Mouse (Mus musculus): ENCODE measurements around the gene Ccdc146.

The Ccdc146 gene

DNA sequence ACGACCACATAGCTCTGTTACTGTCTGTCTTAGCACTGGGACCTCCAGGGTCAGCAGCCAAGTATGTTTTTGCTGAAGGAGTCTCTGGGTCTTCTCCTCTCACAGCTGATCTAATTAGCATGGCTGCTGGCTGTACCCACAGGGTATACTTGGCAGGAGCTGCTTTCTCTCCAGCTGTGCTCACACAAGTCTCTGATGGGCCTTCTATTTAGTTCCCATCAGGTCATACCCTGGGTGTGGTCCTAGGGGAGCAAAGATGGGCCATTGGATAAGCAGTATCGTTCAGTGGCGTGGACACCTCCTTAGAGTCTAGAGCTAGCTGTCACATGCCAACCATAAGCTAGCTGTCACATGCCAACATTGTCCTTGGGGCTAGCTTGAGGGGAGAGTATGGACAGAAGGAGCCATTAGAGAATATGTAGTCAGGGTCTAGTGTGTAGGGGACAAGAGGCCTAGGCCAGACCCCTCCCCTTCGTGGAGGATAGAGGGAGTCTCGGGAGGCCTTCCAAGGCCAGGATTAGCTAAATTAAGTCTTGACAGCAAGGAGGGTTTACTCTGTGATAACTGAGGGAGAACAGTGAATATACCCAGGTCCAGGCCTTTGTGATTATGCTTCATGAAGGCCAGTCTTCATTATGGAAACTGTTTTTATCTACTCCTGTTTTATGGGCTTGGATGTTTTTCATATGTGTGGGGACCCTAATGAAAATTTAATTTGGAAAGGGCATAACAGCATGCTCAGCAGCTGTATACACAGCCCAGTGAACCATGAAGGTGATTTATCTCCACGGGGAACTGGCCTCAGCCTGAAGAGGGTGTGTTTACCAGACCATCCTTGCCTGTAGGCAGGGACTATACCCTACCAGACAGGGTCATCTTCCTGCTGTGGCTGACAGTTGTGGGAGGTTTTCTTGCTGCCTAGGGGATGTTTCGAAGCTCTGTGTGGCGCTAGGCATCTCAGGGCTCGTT, 152.8 kb downstream of the Ccdc146 start:
- in situ Hi-C loops (cut with MboI; ENCODE audit: unreplicated experiment in 2 of 2) = loop anchor here (5.0 to 25.0 kb wide), 4 partner anchors 146 to 1266 kb away; partner anchors contain the start of gene Reln (in 1 of the 2)

DNA sequence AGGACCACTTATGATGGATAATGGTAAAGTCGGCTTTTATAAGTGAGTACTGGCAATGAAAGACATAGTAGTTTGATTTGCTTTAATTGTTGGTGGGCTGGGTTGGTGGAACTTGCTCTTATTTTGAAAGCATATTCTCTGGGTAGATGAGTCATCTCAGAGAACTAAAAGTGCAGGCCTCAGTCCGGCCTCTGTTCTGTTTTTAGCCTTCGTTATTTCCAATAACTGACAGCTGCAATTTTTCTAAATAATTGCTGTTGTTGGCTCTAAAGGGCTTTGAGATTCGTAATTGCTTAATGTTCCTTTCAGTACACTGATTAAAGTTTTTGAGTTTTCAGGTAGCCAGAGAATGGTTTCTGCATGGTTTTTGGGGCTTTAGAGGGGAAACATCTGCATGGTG, 153.7 kb downstream of the Ccdc146 start:
- in situ Hi-C loops (cut with MboI; ENCODE audit: unreplicated experiment in 2 of 2) = loop anchor here (5.0 to 25.0 kb wide), 4 partner anchors 147 to 1267 kb away; partner anchors contain the start of gene Reln (in 1 of the 2)

DNA sequence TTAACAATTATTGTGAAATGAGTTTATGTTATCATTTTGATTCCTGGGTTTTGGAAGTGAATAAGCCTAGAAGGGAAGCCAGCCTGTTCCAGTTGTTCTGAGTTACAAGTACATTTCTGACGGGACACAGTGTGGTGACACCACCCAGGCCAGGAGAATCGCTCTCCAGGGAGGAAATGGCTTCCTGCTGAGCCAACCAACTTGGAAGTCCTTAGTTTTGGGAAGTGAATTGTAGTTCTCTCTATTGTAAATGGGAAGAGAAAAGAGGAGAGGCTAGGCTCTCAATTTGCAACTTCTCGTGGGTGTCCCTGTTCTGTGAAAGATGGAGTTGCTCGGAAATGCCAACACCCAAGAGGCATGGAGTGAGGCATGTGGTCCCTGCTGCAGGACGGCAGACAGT, 155.0 kb downstream of the Ccdc146 start:
- in situ Hi-C loops (cut with MboI; ENCODE audit: unreplicated experiment in 2 of 2) = loop anchor here (5.0 to 25.0 kb wide), 4 partner anchors 373 to 1268 kb away; partner anchors contain the start of genes Pmpcb (in 1 of the 2) and Reln (in 1 of the 2)

DNA sequence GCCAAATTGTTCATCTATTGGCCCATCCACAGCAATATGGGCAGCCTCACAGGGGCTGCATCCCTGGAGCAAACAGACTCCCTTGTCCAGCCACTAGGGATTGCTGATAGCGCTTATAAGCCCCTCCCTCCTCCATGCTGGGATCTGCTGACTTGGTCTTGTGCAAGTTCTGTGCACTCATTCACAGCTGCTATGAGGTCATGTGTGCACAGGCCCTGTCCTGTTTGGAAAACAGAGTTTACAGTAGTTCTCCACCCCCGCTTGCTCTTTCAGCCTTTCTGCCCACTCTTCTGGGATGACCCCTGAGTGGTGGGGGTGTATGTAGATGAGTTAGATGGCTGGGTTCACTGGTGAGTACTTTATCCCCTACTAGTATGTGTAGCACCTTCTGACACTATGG, 157.4 kb downstream of the Ccdc146 start:
- in situ Hi-C loops (cut with MboI; ENCODE audit: unreplicated experiment in 2 of 2) = loop anchor here (5.0 to 25.0 kb wide), 4 partner anchors 375 to 1270 kb away; partner anchors contain the start of genes Pmpcb (in 1 of the 2) and Reln (in 1 of the 2)

DNA sequence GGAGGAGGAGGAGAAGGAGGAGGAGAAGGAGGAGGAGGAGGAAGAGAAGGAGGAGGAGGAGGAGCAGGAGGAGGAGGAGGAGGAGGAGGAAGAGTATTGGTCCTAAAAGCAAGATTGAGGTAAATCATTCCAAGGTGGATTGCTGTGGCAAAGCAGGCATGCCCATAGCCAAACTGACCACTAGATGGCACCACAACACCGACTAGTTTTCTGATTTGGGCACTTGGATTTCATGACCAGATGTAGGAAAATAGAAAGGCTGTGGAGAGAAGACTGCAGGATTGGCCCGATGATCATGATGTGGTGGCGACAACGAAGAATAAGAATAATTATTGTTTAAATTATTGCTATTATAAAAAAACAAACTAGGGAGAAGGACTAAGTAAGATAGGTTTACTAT, 159.4 kb downstream of the Ccdc146 start:
- in situ Hi-C loops (cut with MboI; ENCODE audit: unreplicated experiment in 2 of 2) = loop anchor here (5.0 to 25.0 kb wide), 4 partner anchors 377 to 1272 kb away; partner anchors contain the start of genes Pmpcb (in 1 of the 2) and Reln (in 1 of the 2)

DNA sequence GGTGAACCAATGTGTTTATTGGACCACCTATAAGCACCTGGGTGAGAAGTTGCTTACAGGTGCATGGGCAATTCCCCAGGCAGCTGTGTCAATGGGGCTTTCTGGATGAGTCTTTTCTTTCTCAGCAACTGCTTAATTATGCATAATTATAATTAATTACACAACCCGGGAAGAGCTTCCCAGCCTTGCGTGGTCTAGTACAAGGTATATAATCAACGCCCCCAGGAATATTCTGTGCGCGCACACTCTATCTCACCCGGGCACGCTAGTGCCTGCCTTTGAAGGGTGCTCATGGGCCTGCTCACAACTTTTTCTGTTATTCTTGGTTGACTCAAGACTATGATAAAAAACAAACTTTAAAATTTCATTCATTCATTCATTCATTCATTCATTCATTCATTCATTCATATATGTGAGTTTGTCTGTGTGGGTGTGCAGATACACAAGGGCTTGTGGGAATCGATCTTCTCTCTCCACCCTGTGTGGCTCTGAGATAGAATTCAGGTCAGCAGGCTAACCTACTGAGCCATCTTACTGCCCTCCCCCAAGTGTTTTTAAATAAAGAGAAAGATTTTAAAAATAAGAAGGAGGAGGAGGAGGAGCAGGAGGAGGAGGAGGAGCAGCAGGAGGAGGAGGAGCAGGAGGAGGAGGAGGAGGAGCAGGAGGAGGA, 160.0 kb downstream of the Ccdc146 start:
- in situ Hi-C loops (cut with MboI; ENCODE audit: unreplicated experiment in 2 of 2) = loop anchor here (5.0 to 25.0 kb wide), 7 partner anchors 158 to 1273 kb away; partner anchors contain the start of genes Pmpcb (in 2 of the 2), Ccdc146 (in 1 of the 2), Fam185a (in 1 of the 2) and Reln (in 1 of the 2)

DNA sequence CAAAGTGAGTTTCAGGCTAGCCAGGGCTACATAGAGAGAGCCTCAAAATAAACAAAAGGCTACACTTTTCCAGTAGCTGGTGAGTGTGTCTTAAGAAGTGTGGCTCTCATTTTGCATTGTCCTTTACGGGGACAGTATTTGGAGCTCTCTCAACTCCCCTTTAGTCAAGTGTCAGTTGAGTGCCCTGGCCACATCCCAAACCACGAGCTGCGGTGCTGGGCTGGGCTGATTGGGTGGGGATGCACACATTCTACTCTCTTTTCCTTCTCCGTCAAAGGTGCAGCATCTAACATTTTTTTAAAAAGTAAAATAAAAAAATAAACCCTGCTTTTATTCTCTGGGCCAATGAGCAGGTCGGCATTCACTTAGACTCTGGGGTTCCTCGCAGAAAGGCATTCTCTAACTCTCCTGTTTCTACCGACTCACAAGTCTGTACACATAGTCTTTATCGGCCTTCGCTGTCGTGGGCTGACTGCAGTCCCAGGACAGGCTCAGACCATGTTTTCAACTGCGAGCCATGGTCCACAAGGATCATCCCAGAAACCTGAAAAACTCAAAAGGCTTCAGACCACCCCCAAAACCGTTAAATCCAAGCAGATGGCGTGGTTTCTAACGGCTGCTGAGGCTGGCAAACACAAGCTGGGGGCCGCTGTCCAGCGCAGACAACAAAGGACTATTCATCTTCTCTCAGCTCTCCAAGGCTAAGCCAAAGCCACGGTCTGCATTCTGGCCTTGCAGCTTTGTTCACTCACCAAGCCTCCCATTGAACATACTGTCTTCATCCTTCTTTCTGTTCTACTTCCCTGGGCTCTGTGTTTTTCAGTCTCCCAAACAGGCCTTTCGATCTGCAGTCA, 161.0 kb downstream of the Ccdc146 start:
- in situ Hi-C loops (cut with MboI; ENCODE audit: unreplicated experiment in 2 of 2) = loop anchor here (5.0 to 25.0 kb wide), 7 partner anchors 159 to 1274 kb away; partner anchors contain the start of genes Pmpcb (in 2 of the 2), Ccdc146 (in 1 of the 2), Fam185a (in 1 of the 2) and Reln (in 1 of the 2)

DNA sequence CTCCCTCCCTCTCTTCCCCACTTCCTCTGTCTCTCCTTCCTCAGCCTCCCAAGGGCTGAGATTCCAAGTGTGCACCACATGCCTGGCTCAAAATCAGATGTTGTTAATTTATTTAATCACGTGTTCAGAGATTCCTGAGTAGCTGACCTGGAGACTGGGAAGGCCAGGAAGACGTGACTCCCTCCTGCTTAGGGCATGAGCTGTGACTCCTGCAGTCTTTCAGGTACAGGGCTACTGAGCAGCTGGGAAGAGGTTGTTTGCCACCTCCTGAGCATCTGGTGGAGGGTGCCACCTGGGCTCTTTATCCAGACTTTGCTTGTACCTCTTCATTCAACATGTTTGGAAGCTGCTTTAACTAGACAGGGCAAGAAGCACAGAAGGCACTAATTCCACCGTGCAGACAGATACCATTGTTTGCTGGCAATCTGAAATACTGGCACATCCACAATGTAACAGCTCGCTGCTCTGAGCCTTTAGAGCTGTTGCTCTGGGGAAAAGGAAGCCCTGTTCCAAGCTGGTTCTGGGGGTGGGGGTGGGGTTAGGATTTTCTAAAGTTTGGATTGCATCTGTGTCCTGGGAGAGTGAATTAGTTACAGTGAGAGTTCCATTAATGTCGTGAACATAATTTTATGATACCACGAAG, 163.2 kb downstream of the Ccdc146 start:
- in situ Hi-C loops (cut with MboI; ENCODE audit: unreplicated experiment in 2 of 2) = loop anchor here (5.0 to 25.0 kb wide), 7 partner anchors 161 to 1276 kb away; partner anchors contain the start of genes Pmpcb (in 2 of the 2), Ccdc146 (in 1 of the 2), Fam185a (in 1 of the 2) and Reln (in 1 of the 2)

DNA sequence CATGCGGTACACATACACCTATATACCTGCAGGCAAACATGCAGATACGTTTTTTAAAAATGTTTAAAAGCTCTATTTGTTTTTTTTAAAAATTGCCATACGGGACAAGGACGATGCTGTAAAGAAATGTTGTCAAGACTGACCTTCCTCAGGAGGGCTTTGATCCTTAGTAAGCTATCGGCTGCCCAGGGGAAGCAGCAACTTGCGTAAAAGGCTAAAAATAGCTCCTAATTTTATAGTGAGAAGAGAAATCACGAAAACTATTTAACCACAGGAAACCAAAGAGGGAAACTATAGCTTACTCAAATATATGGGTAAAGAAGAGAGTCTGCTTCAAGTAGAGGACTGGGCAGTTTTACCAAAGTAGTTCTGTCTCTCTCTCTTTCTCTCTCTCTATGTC, 163.7 kb downstream of the Ccdc146 start:
- in situ Hi-C loops (cut with MboI; ENCODE audit: unreplicated experiment in 2 of 2) = loop anchor here (5.0 to 25.0 kb wide), 7 partner anchors 162 to 1277 kb away; partner anchors contain the start of genes Pmpcb (in 2 of the 2), Ccdc146 (in 1 of the 2), Fam185a (in 1 of the 2) and Reln (in 1 of the 2)

DNA sequence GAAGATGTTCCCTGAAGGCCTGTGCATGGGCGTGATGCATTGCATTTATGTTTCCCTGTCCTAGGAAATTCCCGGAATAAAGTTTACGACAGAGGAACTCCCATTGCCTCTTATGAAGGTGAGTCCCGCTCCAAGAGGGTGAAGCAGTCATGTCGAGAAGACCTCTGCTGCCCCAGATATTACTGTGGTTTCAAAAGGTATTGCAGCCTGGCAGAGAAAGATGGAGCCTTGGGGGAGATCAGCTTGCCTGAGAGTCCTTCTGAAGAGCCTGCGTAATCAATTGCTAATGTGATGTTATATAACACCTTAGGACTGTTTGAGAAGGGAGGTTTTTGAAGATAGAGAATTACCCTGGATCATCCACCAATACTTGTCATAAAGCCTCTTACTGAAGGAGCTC, 166.7 kb downstream of the Ccdc146 start:
- in situ Hi-C loops (cut with MboI; ENCODE audit: unreplicated experiment in 2 of 2) = loop anchor here (10.0 to 25.0 kb wide), 3 partner anchors 343 to 1279 kb away; partner anchors contain the start of gene Reln (in 1 of the 2)

DNA sequence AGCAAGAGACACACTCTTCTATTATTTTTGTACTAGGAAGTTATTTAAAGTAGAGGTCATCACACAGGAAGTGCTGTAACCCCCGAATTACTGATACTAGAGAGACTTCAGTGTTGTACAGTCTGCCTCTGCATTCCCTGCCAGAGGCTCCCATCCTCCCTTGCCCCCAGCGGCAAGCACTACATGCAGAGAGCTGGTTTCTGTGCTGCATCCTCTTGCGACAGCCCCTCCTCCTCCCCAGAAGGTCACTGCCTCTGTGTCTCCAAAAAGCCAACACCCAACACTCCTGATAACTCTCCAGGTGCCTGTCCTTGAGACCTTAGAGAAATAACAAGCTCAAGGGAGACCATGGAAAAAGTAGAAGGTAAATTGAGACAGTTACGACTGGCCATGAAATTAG, 167.4 kb downstream of the Ccdc146 start:
- in situ Hi-C loops (cut with MboI; ENCODE audit: unreplicated experiment in 2 of 2) = loop anchor here (10.0 to 25.0 kb wide), 3 partner anchors 342 to 1280 kb away; partner anchors contain the start of gene Reln (in 1 of the 2)

DNA sequence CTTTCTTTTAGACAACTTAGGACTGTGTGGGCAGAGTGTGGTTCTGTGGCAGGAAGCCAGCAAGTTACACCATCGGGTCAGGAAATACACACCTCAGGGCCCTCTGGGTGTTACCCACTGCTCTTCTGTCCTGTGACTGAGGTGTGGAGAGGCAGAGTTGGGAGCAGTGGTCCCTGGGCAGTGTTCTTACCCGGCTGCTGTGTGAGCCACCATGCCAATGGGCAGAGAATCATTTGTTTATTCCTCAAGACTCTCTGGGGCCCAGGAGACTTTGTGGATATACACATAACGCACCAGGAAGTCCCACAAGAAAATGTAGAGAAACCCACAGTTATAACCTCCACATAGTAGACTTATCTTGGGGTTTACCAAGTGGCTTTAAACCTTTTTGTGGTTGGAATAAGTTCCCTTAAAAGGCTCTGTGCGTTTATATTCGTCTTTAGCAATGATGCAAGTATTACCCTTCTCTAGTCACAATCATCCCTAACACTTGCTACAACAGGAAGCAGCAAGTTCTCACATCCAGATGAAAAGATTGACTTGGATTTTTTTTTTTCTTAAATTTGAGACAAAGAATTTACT, 168.8 kb downstream of the Ccdc146 start:
- in situ Hi-C loops (cut with MboI; ENCODE audit: unreplicated experiment in 2 of 2) = loop anchor here (10.0 to 25.0 kb wide), 3 partner anchors 341 to 1282 kb away; partner anchors contain the start of gene Reln (in 1 of the 2)

DNA sequence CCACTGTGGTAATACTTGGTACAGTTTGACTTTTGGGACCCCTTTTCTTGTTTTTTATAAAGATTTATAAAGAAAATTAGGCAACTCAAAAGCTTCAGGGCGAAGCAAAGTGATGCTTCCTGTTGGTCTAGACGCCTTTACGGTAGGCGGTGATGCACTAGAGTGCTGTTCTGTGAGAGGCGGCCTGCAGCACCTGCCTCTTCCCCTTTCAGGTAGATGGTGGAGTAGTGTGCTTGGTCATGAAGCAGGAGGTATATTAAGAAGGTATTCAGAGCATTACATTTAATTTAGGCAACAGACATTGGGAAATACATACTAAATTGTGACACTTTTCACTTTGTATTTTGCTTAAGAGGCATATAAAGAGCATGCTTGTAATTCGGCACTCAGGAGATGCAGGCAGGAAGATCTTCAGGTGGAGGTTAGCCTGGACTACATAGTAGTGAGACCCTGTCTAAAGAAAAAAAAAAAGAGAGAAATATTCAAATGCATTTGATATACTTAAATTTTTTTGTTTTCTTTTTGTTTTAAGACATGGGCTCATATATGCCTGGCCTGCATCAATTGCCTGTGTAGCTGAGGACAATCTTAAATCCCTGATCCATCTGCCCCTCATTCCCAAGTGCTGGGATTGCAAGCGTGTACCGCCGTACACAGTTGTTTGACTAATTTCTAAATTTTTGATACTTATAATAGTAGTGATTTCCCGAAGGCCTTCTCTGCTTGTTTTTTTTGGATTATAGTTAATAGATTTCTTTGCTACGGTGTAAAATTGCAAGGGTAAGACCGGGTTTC, 169.5 kb downstream of the Ccdc146 start:
- in situ Hi-C loops (cut with MboI; ENCODE audit: unreplicated experiment in 2 of 2) = loop anchor here (10.0 to 25.0 kb wide), 3 partner anchors 340 to 1282 kb away; partner anchors contain the start of gene Reln (in 1 of the 2)

DNA sequence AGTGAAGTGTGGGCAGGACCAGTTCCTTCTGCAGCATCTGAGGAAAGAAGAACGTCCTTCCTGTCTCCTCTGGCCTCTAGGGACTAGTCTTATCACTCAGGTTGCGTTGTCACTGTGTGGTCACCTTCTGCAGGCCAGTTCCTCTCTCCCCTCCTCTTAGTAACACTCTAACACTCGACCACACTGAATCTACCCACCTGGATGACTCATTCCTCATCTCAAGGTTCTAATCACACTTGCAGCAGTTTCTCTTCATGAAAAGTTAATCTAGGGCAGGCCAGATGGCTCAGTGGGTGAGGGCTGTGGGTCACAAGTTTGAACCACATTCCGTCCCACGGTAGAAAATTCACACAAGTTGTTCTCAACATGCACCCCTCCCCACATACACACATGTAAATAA, 175.6 kb downstream of the Ccdc146 start:
- in situ Hi-C loops (cut with MboI; ENCODE audit: unreplicated experiment in 2 of 2) = no loop called here

DNA sequence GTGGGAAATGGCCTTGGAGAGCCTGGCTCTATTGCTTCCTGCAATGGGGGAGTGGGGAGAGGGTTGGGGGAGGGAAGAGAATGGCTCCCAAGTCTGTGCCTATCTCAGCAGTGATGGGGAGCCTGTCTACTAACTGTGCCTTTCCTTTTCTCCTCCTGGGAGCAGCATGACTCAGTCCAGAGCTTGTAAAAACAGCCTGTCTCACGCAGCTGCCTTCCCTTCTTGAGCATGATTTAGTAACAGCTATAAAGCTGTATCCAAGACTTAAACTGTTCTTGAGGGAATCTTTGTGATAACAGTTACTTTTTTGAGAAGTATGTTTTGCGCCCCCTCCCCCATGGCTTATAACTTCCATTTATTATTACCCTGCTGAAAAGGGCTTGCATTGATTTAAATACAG, 176.6 kb downstream of the Ccdc146 start:
- in situ Hi-C loops (cut with MboI; ENCODE audit: unreplicated experiment in 2 of 2) = no loop called here

DNA sequence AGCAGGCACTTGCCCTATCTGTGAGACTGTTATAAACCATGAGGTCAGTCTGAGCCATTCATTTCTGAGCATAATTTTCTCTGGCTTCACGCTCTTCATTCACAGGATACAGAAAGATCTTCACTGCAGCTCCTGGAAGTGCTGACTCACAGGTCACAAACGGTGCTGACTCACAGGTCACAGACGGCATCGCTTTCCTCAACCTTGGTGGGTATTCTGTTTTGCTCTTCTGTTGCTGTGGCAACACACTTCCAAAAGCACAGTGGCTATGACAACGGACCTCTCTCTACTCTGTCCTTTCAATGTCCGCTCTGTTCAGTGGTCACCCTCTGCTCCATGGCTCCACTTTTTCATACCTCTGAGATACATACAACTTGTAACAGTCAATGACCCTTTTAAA, 177.7 kb downstream of the Ccdc146 start:
- in situ Hi-C loops (cut with MboI; ENCODE audit: unreplicated experiment in 2 of 2) = no loop called here

DNA sequence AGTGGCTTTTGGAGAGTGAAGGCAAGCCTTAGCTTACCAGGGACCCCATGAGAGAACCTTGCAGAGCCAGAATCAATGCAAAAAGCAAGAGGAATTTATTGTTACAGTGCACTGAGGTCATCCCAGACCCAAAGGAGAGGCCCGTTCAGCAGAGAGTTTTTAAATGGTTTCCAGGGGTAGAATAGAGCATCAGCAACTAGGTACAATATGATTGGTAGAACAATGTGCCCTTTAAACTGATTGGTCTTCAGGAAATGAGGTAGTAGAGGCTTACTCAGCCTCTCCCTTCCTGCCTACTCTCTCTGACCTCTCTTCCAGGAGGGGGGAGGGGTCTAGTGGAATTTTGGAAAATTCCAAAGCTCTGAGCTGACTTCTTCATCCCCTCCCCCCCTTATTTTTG, 179.2 kb downstream of the Ccdc146 start:
- in situ Hi-C loops (cut with MboI; ENCODE audit: unreplicated experiment in 2 of 2) = no loop called here
